Mouse (Mus musculus): ENCODE measurements around the gene Uqcr10.

The Uqcr10 gene

DNA sequence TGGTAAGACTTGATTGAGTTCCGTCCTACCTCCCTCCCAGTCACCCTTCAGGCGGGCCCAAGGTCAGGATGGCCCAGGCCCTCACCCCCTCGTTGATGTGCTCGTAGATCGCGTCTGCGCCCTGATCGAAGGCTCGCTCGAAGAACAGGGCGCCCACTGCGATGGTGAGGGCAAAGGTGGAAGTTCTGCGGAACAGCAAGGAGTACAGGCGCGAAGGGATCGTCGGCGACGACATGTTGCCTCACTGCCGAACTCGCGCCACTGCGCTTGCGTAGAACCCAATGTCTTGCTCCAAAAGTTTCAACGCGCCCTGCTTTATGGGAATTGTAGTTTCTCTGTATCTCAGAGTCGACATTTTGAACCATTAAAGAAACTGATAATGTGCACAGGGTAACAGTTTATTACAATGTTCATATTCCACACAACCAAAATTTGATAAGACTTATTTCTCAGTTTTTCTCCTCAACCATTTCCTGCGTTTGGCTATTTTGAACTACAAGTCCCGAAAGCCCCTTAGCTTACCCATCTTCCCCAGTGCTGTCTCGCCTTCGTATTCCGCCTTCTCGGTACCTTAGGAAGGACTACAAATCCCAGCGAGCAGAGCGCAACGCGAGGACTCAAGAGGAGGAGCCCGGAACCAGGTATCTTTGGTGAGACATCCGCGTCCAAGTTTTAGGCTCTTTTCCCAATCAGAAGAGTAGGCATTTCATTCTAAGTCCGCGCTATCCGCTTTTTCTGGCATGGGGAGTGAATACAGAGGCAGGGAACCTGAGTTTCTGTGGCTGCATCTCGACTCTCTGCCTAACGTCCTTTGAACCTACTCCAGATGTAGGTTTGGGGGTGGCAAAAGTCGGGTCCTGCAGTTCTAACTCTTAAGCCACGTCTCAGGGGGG, at the start of gene Uqcr10, which contains the start of gene Zmat5:
Gene Uqcr10 (minus strand): TSS at position 271 of the 893 bp plus-strand sequence.
Gene Zmat5 (plus strand): TSS at position 607 of the 893 bp plus-strand sequence.
- in situ Hi-C loops (cut with MboI, MseI) = no loop called here

DNA sequence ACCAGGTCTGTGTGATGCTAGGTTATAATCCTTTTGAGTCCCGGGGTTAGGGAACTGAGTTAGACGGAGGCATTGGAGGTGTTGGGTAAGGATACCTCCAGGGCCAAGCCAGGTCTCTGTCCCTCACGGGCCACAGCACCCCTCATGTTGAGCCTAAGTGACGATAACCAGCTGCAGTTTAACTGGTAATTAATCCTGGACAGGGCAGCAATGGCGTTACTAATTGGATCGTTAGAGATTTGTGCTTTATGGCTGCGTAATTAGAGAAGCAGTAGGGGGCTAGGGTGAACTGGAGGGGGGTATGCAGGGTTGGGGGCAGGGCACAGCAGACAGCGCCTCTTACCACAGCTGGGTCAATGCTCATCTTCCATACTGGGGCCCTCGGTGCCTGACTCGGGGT, 48.7 kb upstream of the Uqcr10 start:
- in situ Hi-C loops (cut with MboI, MseI) = no loop called here

DNA sequence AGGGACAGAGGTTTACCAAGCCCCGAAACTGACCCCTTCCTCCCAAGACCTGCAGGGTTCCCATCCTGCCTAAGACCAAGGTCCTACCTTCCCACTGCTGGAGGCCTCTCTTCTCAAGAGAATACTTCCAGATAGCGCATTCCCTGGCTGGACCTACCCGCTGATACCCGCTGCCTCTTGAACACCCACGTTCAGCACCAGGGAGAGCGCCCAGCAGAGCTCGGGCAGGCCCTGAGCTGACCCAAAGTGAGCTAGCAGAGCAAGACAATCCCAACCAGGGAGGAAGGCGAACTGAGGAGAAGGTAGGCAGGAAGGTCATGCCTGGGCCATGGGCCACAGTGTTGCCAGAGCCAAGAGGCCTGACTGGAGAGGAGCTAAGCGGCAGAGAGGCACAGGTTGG, 46.1 kb upstream of the Uqcr10 start:
- in situ Hi-C loops (cut with MboI, MseI) = no loop called here

DNA sequence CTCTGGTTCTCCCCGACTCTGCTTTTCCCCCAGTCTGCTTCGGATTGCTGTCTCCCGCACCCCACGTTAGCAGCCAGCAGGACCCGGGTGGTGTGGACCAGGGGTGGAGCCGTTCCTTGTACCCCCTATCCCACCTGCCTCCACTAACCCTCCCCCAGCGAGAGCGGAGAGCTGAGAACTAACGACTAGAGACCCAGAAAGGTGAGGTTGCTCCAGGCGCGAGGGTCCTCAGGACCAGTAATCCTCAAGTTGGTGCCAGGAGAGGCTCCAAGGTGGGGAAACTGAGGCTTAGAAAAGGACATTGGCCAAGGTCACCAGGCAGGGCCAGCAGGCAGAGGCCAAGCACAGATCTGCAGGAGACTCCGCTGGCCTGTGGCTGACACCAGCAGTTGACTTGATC, 43.1 kb upstream of the Uqcr10 start:
- in situ Hi-C loops (cut with MboI, MseI) = no loop called here

DNA sequence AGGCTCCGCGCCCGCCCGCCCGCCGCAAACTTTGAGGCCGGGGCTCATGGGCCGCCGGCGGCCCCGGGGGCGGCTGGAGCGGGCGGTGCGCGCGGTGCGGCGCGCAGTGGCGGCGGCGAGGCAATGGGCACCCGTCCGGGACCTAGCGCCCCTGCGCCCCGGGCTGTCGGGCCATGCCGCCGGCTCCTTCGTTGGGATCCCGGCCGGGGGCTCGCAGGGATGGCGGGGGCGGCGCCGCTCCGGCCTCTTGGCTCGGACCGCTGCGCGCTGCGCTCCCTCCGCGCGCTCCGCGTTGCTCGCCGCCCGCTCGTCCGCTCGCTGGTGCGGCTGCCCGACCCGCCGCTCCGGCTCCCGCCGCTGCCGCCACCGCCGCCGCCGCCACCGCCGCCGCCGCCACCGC, 42.6 kb upstream of the Uqcr10 start, which contains the start of gene Cabp7:
Gene Cabp7 (minus strand): TSS at position 46 of the 400 bp plus-strand sequence.
- in situ Hi-C loops (cut with MboI, MseI) = no loop called here

DNA sequence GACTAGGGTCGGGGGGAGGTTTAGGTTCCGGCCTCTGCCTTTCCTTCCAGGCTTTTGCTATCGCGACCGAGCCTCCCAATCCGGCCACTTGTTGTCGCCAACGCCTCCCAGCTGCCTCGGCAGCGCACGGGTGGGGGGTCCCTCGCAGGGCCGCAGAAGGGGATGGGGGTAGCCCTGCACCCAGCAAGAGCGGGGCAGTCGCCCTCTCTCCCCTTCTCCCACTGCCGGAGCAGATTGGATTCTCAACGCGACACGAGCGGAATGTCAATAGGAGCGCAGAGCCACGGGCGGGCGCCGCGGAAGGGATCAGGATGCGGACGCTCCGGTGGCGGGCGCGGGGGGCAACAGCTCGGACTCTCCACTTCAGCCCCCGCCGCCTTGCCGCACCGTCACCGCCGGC, 41.8 kb upstream of the Uqcr10 start:
- in situ Hi-C loops (cut with MboI, MseI) = no loop called here

DNA sequence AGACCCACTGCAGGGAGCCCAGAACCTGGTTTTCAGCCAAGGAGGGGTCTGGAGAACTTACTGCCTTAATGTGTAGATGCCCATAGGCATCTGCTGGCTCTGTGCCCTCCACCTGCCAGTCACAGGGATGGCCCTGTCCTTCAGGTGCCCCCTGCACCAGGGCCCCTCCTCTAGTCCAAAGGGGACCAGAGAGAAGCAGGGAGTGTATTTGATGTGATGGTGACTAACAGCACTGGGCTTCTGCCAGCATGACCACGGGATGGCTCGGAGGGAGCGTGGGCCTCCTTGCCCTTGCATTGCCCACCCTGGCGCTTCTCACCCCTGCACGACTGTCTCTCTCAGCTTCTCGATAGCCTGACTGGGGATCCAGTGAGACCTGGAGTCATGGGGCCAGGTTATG, 40.5 kb upstream of the Uqcr10 start:
- in situ Hi-C loops (cut with MboI, MseI) = no loop called here

DNA sequence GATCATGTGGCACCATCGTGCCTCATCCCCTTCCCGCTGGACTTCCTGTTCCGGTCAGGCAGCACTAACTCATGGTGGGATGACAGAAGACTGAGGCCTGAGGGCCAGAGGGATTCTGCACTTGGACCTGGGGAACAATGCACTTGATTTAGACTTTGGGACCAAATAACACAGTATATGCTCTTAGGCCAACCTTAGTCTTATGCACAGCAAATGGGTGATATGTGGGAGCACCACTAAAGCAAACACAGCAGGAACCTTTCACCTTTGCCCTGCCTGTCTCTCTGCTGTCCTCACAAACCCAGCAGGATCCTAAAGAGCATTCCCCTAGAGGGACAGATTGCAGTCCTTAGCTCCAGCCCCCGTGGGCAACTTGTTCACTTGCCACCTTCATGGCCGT, 36.6 kb upstream of the Uqcr10 start:
- in situ Hi-C loops (cut with MboI, MseI) = no loop called here

DNA sequence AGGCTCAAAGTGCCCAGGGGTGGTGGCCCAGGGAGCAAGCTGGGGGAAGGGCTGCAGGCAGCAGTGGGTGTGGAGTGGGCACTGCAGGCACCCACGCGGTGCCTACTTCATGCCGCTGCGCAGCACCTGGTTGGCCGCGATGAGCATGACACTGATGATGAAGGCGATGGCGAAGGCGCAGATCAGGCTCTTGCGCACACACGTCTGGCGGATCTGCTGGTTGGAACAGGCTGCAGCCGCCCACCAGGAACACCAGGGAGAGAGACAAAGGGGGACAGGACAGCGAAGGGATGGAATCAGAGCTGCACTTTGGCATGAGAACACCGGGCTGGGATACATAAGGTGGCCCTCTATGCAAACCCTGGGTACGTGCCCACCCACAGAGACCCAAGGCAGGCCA, 34.6 kb upstream of the Uqcr10 start:
- in situ Hi-C loops (cut with MboI, MseI) = no loop called here

DNA sequence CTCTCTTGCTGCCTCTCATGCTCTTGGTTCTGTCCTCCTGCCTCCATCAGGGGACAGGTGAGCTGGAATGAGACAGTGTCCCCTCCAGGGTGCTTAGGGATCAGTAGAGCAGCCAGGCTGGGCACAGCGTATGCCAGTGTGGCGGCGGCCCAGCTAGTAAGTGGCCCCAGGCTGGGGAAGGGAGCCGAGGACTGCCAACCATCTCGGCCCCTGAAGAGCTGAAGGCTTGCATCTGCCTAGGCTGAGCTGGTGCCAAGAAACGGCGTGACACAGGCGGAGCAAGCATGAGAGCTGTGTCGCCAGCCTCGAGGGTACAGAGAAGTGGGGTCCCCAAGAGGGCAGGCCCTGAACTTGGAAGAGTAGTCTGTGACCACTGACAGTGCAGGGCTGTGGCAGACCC, 33.5 kb upstream of the Uqcr10 start:
- in situ Hi-C loops (cut with MboI, MseI) = no loop called here

DNA sequence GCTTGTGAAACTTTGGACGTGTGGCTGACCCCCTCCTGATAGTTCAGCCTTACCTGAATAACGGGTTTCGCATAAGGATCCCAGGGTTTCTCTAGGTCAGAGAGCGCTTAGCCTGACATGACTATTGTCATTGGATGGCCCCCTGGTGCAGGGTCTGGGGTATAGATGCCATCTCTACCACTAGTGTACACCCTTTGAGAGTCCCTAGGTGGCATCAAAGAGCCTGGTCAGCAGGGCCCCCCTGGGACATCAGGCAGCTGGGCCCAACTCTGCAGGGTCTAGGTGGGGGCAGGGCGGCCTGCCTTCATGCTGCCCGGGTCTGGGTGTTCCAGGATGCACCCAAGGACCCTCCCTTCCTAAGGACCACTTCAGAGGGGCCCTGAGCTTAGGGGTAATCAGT, 32.2 kb upstream of the Uqcr10 start:
- in situ Hi-C loops (cut with MboI, MseI) = no loop called here

DNA sequence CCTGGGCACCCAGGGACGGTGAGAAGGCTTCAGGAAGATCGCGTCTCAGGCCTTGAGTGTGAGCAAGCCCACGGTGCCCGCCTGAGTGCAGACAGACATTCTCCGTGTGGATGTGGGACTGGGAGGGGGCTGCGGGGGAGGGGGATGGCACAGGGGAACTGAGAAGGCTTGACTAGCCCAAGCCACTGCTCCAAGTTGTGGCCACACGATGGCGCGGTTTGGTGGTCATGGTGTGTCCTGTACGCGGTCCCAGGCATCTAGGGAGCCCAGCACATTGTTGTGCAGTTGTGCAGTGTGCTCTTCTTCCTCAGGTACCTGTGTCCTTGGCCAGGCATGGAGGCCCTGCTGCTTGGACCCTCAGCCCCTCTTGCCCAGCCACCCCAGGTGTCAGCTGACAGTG, 30.0 kb upstream of the Uqcr10 start:
- in situ Hi-C loops (cut with MboI, MseI) = no loop called here

DNA sequence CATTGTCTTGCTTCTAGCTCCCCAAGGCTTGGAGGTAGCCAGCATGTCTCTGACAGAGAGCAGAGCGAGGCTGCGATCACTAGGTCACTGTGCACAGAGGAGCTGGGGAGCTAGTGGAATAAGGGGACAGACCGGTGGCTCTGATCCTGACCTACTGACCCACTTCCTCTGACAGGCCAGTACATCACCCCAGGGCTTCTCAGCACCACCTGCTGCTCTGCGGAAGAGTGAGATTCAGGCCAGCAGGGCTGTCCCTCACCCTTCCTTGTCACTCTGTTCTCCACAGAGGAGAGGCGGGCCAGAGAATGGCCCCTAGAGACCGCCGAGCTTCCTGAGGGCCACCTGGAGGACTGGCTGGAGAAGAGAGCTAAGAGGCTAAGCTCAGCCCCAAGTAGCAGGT, 27.6 kb upstream of the Uqcr10 start:
- in situ Hi-C loops (cut with MboI, MseI) = no loop called here

DNA sequence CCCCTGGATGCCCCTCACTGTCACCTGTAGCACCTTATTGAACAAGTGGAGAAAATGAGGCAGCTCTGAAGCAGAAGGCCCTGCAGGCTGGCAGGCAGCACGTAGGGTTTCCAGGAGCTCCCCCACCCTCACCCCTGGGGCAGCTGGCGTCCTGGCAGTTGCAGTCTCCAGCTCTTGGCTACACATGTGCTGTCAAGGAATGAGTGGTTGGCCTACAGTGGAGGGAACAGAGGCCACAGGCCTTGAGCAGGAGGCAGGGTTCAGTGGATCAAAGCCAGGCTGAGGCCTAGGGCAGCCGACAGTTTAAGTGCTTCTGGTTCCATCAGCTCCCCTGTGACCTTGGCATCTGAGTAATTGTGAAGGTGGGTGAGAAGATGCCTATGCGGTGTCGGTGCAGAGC, 26.8 kb upstream of the Uqcr10 start:
- in situ Hi-C loops (cut with MboI, MseI) = no loop called here

DNA sequence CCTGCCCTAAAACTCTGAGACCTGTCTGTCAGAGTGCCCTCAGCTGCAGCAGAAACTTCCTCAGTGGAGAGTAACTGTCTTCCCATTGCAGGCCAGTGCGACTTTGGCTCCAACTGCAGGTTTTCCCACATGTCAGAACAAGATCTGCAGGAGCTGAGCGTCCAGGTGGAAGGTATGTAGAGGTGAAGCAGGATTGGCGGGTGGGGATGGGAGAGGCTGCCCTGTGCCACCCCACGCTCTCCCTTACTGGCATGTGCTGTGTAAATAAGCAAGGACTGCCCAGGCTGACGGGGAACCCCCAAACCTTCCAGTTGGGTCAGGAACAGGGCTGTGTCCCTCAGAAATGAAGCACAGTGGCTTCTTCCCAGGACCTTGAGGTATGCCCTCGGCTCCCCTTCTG, 26.0 kb upstream of the Uqcr10 start:
- in situ Hi-C loops (cut with MboI, MseI) = no loop called here

DNA sequence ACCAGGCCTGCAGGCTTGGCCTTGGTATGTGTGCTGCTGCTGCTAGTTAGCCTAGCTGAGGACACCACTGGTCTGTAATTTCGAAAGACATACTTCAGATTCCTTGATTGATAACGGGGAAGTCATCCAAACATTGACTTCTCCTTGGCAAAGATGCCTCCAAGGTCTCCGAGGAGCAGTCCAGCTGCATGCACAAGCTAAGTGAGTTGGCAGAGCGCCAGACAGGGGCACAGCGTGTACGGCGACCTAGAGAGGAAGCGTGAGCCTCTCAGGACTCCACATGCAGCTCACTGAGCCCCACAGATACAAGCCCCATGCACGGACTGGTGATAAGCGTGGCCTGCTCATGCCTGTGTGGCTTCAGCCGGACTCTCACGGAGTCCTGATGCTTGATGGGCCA, 25.5 kb upstream of the Uqcr10 start:
- in situ Hi-C loops (cut with MboI, MseI) = no loop called here

DNA sequence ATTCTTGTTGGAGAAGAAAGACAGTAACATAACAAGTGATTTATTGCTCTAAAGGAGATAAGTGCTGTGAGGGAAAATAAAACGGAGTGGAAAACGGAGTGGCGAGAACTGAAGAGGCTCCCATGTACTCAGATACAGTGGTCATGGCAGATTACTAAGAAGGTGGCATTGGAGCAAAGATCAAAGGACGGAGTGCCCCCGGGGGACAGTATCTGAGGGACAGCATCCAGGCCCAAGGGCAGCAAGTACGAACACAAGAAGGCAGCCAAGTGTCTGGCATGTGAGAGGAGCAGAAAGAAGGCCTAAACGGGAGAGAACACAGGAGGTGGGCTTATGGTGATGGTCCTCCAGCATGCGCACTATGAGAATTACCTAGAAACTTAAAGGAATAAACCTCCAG, 17.6 kb upstream of the Uqcr10 start:
- in situ Hi-C loops (cut with MboI, MseI) = no loop called here

DNA sequence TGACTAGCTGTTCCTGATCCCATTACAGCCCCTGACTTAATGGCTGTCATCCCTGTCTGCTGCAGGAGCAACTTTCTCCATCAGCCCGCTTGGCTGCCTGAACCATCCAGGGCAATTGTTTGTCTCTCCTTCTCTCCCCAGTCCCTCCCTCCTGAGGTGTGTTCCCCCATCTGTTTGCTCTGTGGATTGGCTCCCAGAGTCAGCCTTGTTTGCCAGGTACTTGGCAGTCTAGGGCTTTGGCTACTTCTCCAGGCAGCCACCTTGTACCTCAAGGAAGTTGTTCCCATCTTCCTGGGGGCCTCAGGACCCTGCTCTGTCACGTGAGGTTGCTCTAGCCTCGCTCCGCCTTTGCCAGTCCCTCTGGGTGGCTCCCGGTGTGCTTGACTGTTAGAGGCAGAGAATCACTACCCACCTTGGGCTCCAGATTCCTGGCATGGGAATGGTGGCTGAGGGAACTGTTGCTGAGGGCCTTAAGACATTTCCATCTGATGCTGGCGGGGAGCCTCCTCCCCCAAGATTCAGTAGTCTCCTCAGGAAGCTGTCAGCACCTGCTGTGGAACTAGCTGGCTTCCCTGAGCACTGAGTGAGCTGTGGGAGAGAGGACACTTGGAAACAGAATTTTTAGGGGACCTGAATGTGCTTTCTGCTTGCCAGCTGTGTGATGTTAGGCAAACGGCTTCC, 16.9 kb upstream of the Uqcr10 start:
- in situ Hi-C loops (cut with MboI, MseI) = no loop called here

DNA sequence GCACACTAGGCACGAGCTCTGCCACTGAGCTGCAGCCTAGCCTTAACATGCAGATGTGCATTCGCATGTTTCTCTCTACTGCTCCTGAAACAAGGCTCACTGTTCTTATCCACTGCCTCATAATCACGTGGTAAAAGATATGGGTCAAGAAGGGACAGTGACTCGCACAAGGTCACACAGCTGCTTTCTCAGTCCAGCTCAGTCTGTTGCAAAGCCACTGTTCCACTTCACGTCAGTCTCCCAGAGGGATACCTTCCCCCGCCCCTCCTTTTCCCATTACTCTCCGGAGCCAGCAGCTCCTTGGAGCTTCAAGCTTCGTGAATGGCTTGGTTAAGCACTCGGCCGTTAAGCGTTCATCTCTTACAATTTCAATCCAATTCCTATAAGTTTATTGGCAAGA, 16.3 kb upstream of the Uqcr10 start:
- in situ Hi-C loops (cut with MboI, MseI) = no loop called here

DNA sequence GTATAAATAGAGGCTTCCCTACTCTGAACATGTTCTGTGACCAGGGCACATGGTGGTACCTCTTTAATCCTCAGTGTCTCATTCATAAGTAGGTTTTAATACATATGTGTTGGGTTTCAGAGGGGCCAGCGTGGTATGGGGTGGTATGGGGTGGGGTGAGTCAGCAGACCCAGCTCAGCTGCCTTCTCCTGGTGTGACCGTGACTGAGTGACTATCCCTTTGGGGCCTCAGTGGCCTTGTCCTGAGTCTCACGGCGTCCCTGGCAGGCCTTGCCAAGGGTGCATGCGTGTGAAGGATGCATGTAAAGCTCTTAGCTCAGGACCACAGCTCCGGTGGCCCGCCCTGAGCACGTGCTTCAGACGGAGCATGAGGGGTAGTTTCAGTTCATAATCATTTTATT, 15.8 kb upstream of the Uqcr10 start:
- in situ Hi-C loops (cut with MboI, MseI) = no loop called here

DNA sequence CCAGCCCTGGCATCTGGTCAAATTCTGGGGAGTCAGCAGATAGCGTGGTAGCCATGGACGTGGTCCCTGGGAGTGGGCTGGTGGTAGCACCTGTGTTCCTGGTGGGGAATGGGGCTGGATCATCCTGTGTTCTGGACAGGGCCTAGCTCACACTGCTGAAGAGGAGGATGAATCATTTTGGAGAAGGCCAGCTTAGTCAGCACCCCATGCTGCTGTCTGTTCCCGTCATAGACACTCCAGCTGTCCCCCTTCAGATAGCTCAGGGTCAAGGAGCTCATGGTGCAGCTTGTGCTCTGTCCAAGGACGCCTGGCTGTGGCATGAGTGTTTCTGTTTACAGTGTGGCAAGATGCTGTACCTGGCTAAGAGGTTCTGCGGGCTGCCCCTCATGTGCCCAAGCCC, 14.4 kb upstream of the Uqcr10 start:
- in situ Hi-C loops (cut with MboI, MseI) = no loop called here

DNA sequence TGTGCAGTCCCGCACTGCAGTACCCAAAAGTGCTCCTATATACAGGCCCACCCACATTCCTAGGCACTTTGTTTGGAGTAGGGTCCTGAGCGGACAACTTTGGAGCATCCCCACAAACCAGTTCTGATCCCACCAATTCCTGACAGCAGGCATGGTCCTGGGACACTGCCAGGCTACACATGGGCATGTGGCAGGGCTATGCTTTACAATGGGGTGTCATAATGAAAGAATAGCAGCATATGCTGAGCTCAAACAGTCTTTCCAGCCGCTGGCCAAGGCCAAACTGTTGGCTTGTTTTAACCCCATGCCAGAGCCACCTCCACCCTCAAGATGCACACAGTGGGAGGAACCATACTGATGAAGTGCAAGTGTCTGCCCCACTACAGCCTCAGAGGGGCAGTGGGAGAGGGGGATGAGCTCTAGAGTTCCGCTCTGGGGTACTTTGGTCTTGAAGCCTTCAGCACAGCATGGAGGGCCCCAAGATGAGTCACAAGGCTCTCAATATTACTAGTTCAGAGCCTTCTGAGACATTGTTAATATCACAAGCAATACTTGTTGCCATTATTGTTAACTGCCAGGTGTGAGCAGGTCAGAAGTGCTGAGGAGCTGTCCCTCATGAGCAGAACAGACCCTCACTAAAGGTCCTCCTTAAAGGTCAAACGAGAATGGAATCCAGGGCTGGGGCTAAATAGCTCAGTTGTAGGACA, 12.5 kb upstream of the Uqcr10 start:
- in situ Hi-C loops (cut with MboI, MseI) = no loop called here
